Mouse (Mus musculus) limb, embryonic 14.5 days (tissue): ENCODE data around the gene Krt33b. TPM values are rescaled to one million over a fixed set of nuclear protein-coding genes. Genes with fewer than 3 reads are reported as not detected.

Source experiments
- ATAC-seq: fragments of 200-750 bp; cut with Nextera tagmentation; 2 replicates; pipeline ENCODE4 v1.8.0; 2017; ENCODE audit warnings: low read depth, moderate number of reproducible peaks, moderate TSS enrichment; ENCODE audit not compliant: low FRiP score
- DNase-seq: peaks from one replicate; pipeline ENCODE4 v3.0.0-alpha.2; 2015; ENCODE audit warnings: low spot score
- H3K27ac ChIP-seq: fragments of 300-500 bp; sonication (generic); replicated peaks from 2 replicates; pipeline ENCODE4 v1.5.1; 2014; ENCODE audit warnings: low read depth, mild to moderate bottlenecking, low read length, moderate library complexity, mixed read lengths
- H3K27me3 ChIP-seq: fragments of 300-500 bp; sonication (generic); 2 replicates; pipeline ENCODE4 v1.6.1; 2014; ENCODE audit warnings: low read length, mixed read lengths; ENCODE audit not compliant: control insufficient read depth, insufficient read depth
- H3K36me3 ChIP-seq: fragments of 300-500 bp; sonication (generic); 2 replicates; pipeline ENCODE4 v1.6.1; 2014; ENCODE audit warnings: mild to moderate bottlenecking, low read length, moderate library complexity, mixed read lengths; ENCODE audit not compliant: control insufficient read depth, insufficient read depth
- H3K4me1 ChIP-seq: fragments of 300-500 bp; sonication (generic); 2 replicates; pipeline ENCODE4 v1.6.1; 2014; ENCODE audit warnings: antibody characterized with exemption, low read length, mixed read lengths; ENCODE audit not compliant: control insufficient read depth, insufficient read depth
- H3K4me2 ChIP-seq: fragments of 300-500 bp; sonication (generic); replicated peaks from 2 replicates; pipeline ENCODE4 v1.6.1; 2014; ENCODE audit warnings: low read depth, mild to moderate bottlenecking, low read length, moderate library complexity; ENCODE audit not compliant: severe bottlenecking
- H3K4me3 ChIP-seq: fragments of 300-500 bp; sonication (generic); replicated peaks from 2 replicates; pipeline ENCODE4 v1.5.1; 2014; ENCODE audit warnings: low read length
- H3K9ac ChIP-seq: fragments of 300-500 bp; sonication (generic); 2 replicates; pipeline ENCODE4 v1.6.1; 2014; ENCODE audit warnings: mild to moderate bottlenecking, low read depth, low read length, moderate library complexity; ENCODE audit not compliant: severe bottlenecking
- H3K9me3 ChIP-seq: fragments of 300-500 bp; sonication (generic); 2 replicates; pipeline ENCODE4 v1.6.1; 2016; ENCODE audit warnings: low read length; ENCODE audit not compliant: control insufficient read depth
- POLR2A ChIP-seq: fragments of 200-500 bp; IDR thresholded peaks from 2 replicates; pipeline ENCODE4 v1.8.0; 2012; ENCODE audit warnings: inconsistent platforms, mild to moderate bottlenecking, moderate library complexity, borderline replicate concordance; ENCODE audit not compliant: insufficient read depth, insufficient read length; ENCODE audit errors: extremely low read depth
- WGBS: fragments of 180-500 bp; shearing (Covaris S2); extraction: QIAGEN DNeasy Blood & Tissue Kit; methylation state at CpG from one replicate; pipeline ENCODE4 v1.1.7; 2014; 5-methylcytosine and 5-hydroxymethylcytosine counted together
- polyA plus RNA-seq, 2 experiments: library from polyadenylated mRNA; depleted of rRNA in 1 of 2; stranded (reverse) in 1 of 2; unstranded in 1 of 2; fragments of >200 nt; fragmentation: Nextera tagmentation in 1 of 2; extraction: Ambion mirVana in 1 of 2; gene quantifications; 2 replicates each; pipeline versions ENCODE4 v1.2.1 to v1.2.3; 2012 to 2014

Krt33b gene
- polyA plus RNA-seq, 2 experiments = 0.41 to 0.54 TPM

DNA sequence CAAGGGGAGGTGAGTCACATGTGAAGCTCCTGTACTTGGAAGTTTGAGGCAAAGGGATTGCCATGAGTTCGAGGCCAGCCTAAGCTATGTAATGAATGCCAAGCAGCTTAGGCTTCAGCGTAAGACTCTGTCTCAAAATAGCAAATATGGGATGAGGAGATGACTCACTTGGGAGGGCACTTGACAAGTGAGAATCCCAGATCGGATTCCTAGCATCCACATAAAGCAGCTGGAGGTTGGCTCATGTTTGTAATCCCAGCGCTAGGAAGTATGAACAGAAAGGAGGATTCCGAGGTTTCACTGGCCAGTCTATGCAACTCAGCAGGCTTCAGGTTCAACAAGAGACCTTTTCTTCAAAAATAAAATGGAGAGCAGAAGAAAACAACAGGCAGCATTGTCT lies 8.2 kb downstream of the Krt33b start:
- DNase-seq (no peak), ATAC-seq (no peak)
- Histone ChIP-seq H3K4me3 (no peak overlapping the region), H3K9me3 (no peaks in the 10 kb centered on the region), H3K27ac (no peak overlapping the region), H3K9ac (no peak overlapping the region), H3K36me3 (no peaks in the 10 kb centered on the region), H3K4me2 (no peak overlapping the region), H3K27me3 (no peaks in the 10 kb centered on the region), H3K4me1 (no peaks in the 10 kb centered on the region)
- no peak for TF ChIP-seq POLR2A
- 76% methylated on average over 5 of the region's 5 CpGs for WGBS

DNA sequence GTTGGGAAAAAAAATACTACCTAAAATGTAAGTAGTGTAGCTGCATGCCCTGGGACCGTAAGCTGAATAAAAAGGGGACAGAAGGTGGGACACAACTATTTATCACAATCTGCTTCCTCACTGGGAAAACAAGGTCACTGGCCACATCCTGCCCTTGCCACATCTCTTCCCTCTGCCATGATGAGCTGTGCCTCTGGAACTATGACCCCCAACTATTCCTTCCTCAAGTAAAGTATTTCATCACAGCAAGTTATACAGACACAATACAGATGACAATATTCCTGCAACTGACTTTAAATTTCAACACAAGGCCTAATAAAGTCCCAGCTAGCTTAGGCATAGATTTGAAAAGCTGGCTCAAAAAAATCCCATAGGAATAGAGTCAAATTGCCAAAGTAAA lies 10.2 kb downstream of the Krt33b start:
- Histone ChIP-seq H3K4me3 (no peak overlapping the region), H3K4me1 (no peaks in the 10 kb centered on the region), H3K27ac (no peak overlapping the region), H3K9me3 (no peaks in the 10 kb centered on the region), H3K4me2 (no peak overlapping the region), H3K9ac (no peak overlapping the region), H3K36me3 (no peaks in the 10 kb centered on the region), H3K27me3 (no peaks in the 10 kb centered on the region)
- ATAC-seq (no peak), DNase-seq (no peak)
- 91% methylated on average over 1 of the region's 1 CpGs for WGBS
- no peak for TF ChIP-seq POLR2A

DNA sequence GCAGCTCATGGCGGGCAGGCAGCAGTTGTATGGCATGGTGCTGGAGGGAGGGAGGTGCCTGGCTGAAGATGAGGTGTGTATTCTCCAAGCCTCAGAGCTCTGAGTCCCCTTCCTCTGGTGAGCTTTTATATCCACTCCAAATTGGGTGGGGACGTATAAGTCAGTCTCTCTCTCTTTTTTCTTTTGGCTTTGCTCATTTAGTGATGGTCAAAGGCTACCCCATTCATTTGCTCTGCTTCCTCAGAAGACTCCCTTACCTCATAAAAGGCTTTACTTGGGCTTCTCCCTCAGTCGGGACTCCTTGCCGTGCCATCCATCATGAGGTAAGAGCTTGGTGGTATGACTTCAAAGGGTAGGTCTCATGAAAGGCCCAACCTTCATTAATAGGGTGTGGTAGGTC lies 13.6 kb downstream of the Krt33b start, which contains the start of gene Krt33a:
TSS of gene Krt33a (minus strand) at position 101 of the 400 bp plus-strand sequence.
- DNase-seq = no peak
- no peak within 1 kb of the TSS for H3K4me3 ChIP-seq
- H3K36me3 ChIP-seq = no peaks in the 10 kb centered on the region
- no peak within 1 kb of the TSS for H3K4me2 ChIP-seq
- TF ChIP-seq POLR2A = no peak
- no peaks in the 10 kb centered on the region for H3K4me1 ChIP-seq
- 51% methylated on average over 4 of the region's 4 CpGs for WGBS
- H3K9ac ChIP-seq = no peak within 1 kb of the TSS
- H3K27ac ChIP-seq = no peak within 1 kb of the TSS
- no peaks in the 10 kb centered on the region for H3K27me3 ChIP-seq
- no peaks in the 10 kb centered on the region for H3K9me3 ChIP-seq
- ATAC-seq = no peak

DNA sequence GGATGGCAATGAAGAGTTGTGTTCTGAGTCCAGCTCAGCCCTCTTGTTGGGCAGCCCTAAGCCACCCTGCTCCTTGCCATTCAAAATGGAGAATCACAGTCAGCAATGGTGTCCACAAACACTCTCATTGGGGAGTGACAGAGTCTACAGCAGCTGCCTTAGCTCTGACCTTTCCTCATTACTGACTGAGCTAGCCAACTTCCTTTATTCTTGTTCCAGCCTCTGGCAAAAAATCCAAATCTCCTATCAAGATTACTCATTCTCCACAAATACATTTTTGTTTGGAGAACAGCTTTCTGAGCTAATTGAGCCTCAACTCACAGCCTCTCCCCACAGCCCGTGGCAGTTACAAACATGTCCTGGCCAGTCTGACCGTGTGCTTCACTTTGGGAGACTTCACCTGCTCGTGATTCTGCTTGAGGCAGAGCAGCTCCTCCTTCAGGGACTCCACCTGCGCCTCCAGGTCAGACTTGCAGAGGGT lies 15.9 kb downstream of the Krt33b start:
- Histone ChIP-seq H3K4me2 (no peak overlapping the region), H3K27me3 (no peaks in the 10 kb centered on the region), H3K4me3 (no peak overlapping the region), H3K9me3 (no peaks in the 10 kb centered on the region), H3K36me3 (no peaks in the 10 kb centered on the region), H3K27ac (no peak overlapping the region), H3K4me1 (no peaks in the 10 kb centered on the region), H3K9ac (no peak overlapping the region)
- ATAC-seq = no peak
- no peak for TF ChIP-seq POLR2A
- DNase-seq = no peak
- WGBS = 65% methylated on average over 4 of the region's 4 CpGs

DNA sequence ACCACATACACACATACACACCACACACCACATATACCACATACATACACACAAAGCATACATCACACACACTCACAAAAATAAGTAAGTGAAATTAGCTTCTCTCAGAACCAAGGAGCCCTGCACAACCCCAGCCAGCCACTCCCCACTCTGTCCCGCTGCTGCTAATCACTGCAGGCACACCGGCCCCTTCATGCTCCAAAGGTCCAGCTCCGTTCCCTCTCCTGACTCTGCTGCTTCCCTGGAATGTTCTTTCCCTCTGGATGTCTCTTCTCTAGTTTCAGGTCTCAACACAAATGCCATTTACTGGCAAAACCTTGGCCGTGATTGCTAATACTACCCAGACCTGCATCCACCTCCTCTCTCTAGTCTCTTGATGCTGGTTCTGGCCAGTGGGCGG lies 19.0 kb downstream of the Krt33b start:
- no peak overlapping the region for H3K9ac ChIP-seq
- no peak for TF ChIP-seq POLR2A
- H3K4me3 ChIP-seq = no peak overlapping the region
- no peak for DNase-seq
- no peak overlapping the region for H3K4me2 ChIP-seq
- no peak overlapping the region for H3K27ac ChIP-seq
- no peaks in the 10 kb centered on the region for H3K4me1 ChIP-seq
- WGBS = 79% methylated on average over 5 of the region's 5 CpGs
- H3K27me3 ChIP-seq = no peaks in the 10 kb centered on the region
- no peaks in the 10 kb centered on the region for H3K9me3 ChIP-seq
- no peaks in the 10 kb centered on the region for H3K36me3 ChIP-seq
- no peak for ATAC-seq

DNA sequence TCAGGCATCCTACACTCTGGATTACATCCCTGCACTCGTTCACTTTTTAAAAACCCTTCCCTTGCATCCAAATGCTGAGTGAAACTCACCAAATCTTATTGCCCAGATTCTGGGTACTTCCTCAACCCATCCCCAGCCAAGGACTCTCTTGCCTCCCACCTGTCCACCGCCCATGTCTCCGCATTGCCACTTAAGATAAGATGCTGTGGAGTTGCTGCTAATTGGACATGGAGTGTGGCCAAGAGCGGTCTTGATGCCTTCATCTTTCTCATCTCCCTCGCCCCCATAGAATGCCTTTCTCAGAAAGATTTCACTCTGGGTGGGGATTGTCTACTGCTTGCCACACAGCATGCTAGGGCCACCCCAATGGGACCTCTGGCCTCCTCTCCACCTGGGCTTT lies 21.3 kb downstream of the Krt33b start:
- DNase-seq = no peak
- Histone ChIP-seq H3K9ac (no peak overlapping the region), H3K27ac (no peak overlapping the region), H3K4me1 (no peaks in the 10 kb centered on the region), H3K4me3 (no peak overlapping the region), H3K4me2 (no peak overlapping the region), H3K27me3 (no peaks in the 10 kb centered on the region), H3K36me3 (no peaks in the 10 kb centered on the region), H3K9me3 (no peaks in the 10 kb centered on the region)
- WGBS = 82% methylated on average over 5 of the region's 5 CpGs
- no peak for ATAC-seq
- TF ChIP-seq POLR2A = no peak
